Mouse (Mus musculus) cerebellum, postnatal 10 days (tissue): Measurements from ENCODE around the gene Gata2.
"Not testable (repeated sequence)": the region's sequence is repeated elsewhere in the genome, so short reads cannot be mapped to it uniquely, and the experiment has no call there.

ENCODE experiments used
- DNase-seq, 2 experiments: peaks; one replicate each; pipeline ENCODE4 v3.0.0; 2021; ENCODE audit warnings: mixed read lengths in 2 of 2

Gata2 gene

DNA sequence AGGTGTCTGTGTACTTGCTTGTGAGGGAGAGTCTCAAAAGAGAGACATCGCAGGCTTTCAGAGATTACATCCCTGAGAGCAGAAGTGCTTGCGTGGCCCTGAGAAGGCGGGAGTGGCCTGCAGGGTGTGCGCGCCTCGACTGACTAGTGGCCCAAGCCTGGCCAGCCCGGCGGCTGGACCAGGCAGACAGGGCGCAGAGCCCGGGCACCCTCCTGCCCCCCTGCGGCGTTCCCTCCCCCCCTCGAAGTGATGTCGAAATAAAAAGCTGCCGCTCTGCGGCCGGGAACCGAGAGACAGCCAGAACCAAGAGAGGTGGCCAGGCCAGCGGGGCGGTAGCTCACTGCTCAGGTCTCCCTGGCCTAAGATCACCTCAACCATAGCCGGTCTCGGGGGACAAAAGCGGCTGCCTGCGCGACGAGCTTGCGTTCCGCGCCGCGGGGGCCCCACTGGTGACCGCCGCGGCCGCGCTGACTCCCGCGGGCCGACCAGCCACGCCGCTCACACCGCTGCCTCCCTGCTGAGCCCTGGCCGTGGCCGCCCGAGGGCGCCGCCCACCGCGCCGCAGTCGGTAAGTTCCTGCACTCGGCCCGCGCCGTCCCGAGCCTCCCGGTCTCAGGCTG, at the start of gene Gata2:
Gata2 (plus strand) TSS at position 459 of the 620 bp plus-strand sequence.
- peak; percentile 43 to 44 for DNase-seq

DNA sequence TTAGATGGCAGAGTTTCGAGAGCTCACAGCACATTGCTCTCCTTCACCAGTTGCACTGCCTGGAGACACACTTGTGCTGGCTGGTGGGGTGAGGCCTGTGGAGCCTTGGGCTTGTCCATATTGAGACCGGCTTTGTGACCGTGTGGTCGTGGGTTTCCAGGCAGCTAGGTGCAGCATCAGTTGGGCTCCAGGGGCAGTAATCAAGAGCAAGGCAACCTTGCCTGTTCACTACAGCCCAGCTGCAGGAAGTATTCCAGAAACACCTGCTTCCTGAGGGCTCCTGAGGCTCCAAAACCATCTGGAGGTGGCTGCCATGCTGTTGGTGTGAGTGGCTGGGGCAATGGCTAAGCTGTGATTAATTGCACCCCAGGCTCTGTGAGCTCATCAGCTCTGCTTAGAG, 47.9 kb upstream of the Gata2 start:
- no peak for DNase-seq

- no peak for DNase-seq
Observed at GRCm38 (mm10) chr6:88146576-88146975, 47.1 kb upstream of the Gata2 start.

GRCm38 (mm10) chr6:88147411-88148003, 46.2 kb upstream of the Gata2 start:
- peak; percentile 50 to 63 for DNase-seq

DNA sequence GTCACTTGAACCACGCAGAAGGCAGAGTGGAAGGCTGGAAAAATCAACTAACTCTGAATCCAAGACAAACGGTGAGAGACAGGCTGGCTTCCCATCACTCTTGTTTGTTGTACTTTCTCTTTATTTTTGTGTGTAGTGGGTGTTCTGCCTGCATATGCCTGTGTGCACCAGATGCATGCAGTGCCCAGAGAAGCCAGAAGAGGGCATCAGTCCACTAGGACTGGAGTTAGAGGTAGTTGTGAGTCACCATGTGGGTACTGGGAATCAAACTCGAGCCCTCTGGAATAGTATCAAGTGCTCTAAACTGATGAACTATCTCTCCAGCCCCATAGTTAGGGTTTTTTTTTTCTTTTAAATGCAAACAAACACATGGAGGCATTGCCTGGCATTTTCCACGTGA, 42.4 kb upstream of the Gata2 start:
- DNase-seq = no peak

GRCm38 (mm10) chr6:88152127-88152705, 41.5 kb upstream of the Gata2 start:
- no peak for DNase-seq

DNA sequence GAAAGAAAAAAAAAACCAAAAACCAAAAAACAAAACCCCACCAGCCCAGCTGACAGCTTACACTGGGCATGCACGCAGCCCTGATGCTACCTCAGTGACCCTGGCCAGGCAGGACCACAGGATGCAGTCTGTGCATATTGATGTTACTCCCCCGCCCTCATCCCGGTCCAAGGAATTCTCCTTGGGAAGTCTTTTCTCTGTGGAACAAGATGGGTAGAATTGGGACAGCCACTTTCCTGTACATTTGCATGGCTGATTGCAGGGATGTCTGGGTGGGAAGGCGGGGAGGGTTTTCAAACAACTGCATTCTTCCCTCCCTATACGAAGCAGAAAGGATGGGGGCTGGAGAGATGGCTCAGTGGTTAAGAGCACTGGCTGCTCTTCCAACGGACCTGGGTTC, 40.7 kb upstream of the Gata2 start:
- no peak for DNase-seq

- DNase-seq = not testable (repeated sequence)
Observed at GRCm38 (mm10) chr6:88155614-88156013, 38.1 kb upstream of the Gata2 start.

- DNase-seq = no peak
Observed at GRCm38 (mm10) chr6:88158790-88159189, 34.9 kb upstream of the Gata2 start.

- no peak for DNase-seq
Observed at GRCm38 (mm10) chr6:88166054-88166453, 27.6 kb upstream of the Gata2 start.

- no peak for DNase-seq
Observed at GRCm38 (mm10) chr6:88174191-88174590, 19.5 kb upstream of the Gata2 start.

- DNase-seq = no peak
Observed at GRCm38 (mm10) chr6:88174676-88175075, 19.0 kb upstream of the Gata2 start.

- DNase-seq = no peak
Observed at GRCm38 (mm10) chr6:88184671-88185070, 9.0 kb upstream of the Gata2 start.

GRCm38 (mm10) chr6:88188148-88188547, 5.5 kb upstream of the Gata2 start:
- DNase-seq = peak; percentile 52 to 56

- peak; percentile 89 to 91 for DNase-seq
Observed at GRCm38 (mm10) chr6:88189312-88190042, 4.2 kb upstream of the Gata2 start.

DNA sequence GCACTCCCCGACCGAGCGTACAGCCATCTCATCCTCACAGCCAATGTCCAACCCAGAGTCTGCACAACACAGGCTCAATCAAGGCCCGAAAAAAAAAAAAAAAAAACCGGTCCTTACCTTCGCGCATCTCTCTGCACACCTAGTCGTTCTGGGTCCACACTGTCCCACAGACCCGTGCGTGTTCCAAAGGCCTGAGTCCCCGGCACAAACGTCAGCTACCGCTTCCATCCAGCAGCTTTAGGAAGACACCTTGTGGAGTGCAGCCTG, 3.7 kb upstream of the Gata2 start:
- DNase-seq = no peak

DNA sequence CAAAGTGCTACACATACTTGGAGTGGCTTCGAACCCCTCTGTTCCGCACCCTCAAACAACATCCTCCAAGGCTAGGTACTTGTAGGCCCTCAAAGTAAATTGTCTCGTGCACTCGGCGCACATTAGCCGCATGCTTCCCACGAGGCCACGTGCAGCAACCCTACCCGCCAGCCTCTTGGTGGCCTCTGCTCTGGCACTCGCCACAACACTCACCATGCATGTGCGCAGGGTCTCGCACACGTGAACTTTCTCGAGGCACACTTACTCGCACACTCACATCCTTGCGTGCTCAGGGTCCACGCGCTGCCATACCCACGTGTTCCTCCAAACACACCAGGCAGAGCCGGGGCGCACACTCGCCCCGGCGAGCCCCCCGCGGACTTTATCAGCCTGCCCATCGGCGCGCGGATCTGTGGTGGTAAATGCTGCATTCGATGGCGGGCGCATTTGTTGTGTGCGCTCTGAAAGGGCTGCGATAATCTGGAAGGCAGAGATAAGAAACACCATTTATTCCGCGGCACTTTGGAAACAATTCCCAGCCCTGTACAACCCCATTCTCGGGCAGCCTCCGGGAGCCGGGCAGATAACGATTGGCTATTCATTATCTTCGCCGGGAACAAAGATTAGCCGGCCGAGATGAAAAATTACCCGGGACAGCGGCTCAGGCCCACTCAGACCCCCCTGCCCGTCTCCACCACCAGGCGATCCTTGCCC, 3.2 kb upstream of the Gata2 start:
- peak in 1 of 2 experiments; percentile 28 for DNase-seq

DNA sequence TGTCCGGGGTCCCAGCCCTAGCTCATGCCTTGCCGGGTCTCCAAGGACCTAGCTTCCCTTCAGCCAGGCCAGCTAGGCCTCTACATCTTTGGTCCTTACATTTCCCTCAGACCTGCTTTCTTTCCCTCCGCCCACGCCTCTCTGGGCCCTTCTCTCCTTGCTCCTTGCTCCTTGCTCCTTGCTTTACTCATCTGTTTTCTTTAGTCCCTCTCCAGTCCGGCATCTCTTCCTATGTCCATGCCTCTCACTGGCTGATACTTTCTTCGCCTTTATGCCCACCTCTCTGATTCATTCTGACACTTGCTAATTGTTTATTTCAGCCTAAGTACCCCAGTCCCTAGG, 2.7 kb upstream of the Gata2 start:
- peak in 1 of 2 experiments; percentile 24 for DNase-seq

DNA sequence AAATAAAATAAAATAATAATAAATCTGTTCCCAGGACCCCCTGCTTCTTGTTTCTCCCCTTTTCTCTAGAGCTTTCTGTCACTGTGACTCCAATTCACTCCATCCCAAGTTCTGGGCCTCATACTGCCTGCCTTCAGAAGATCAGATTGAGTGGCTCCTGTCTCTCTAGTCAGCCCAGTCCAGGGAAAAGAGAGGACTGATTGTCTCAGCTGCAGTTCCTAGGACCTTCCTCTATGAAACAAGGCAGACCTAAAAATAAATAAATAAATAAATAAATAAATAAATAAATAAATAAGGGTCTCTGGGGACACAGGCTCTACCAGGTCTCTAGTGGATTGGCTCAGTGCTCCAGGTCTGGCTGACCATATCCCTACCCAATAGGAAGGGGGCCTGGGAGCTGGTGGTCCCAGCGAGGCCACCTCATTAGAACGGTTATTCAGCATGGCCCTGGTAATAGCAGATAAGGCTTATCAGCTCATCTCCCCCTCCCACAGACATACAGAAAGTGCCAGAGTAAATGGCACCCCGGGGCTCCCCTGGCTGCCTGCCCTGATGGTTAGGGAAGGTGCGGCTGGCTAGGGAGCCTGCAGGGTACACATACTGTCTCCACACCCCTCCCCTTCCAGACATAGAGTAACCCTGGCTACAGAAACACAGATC, 2.1 kb upstream of the Gata2 start:
- DNase-seq = peak; percentile 33 to 36

DNA sequence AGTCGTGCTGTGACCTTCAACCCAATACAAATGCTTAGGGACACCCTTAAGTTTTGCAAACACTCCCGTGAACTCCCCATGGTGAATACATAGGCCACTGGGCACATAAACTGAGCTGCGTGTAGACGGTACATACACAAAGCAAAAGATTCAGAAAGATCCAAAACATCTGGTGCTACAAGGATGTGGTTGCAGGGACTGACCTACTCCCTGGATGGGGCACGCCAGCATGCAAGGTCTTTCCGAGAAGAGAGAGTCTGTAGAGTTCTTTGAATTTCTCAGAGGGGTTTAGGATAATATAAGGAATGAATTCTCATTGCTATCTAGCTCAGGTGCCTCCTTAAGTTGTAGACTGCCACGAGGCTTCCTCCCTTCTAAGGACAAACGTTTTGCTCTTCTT, 935 bp upstream of the Gata2 start:
- no peak for DNase-seq

DNA sequence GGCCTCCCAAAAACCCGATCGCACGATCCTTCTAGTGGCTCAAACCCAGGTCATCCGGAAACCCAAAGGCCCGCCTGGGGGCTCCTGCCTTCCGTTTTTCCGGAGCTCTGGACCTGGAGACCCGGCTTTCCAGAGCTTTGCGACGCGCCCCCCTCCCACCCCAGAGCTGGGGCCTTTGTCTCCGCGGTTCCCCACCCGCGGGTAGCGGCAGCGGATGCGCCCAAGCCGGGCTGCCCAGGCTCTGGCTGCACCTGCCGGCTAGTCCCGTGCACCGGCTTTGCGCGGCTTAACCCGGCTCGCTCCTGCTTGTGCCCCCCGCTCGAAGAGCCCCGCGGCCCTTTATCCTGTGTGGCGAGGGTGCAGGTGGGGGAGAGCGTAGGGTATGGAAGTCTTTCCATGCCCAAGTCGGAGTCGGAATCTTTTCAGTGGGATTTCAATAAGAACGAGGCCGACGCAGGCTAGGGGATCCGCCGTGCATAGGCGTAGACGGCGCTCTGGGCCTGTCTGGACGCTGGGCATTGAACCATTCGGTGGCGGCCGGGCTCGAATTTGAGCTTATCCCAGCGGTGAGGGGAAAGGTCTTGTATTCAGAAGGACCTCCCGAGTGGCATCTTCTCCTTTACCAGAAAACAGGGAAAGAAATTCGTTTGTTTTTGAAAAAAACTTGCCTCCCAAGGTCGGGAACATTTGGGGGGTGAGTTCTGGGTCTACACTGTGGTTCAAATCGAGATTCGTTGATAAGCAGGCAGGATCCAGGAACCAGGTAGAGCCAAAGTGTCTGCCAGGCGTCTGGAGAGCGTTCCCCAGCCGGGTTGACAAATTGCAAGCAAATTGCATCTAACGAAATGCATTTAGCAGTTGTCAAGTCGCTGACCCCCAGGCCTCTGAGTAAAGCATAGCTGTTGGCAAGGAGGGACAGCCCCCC, 624 bp downstream of the Gata2 start:
- peak; percentile 37 to 58 for DNase-seq

- DNase-seq = peak in 1 of 2 experiments; percentile 53
Observed at GRCm38 (mm10) chr6:88194978-88195325, 1.3 kb downstream of the Gata2 start.
